Mouse (Mus musculus) testis, adult 2 months (tissue): Measurements from ENCODE around the gene Adat3.

Experiments used
- CTCF ChIP-seq: fragments of 200-500 bp; IDR thresholded peaks from 2 replicates; pipeline ENCODE4 v1.5.1; 2012; ENCODE audit warnings: low read depth, mild to moderate bottlenecking, inconsistent platforms, low read length, moderate library complexity; ENCODE audit not compliant: control insufficient read depth, insufficient read depth, insufficient replicate concordance
- POLR2A ChIP-seq: fragments of 200-500 bp; IDR thresholded peaks from 2 replicates; pipeline ENCODE4 v1.6.1; 2012; ENCODE audit warnings: low read depth, mild to moderate bottlenecking, inconsistent platforms, low read length, moderate library complexity; ENCODE audit not compliant: control insufficient read depth

DNA sequence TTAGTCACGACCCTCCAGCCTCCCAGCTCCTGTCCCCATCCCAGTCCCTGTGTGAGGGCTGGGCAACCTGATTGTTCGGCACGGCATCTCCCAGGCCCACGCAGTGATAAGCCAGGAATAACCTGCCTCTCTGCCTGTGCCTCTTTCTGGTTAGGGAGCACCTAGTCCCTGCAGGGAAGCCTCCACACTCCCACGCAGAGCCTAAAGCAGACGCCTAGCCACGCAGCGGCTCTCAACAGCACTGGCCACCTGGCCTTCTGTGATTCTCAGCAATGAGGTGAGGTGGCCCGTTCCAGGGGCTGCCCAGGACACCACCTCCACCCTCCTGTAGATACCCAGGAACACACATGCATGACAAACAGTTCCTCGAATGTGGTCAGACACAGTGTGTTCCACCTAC, 47.7 kb downstream of the Adat3 start:
- no peak for TF ChIP-seq POLR2A
- TF ChIP-seq CTCF: no peak
